Mouse (Mus musculus) thymus, postnatal 14 days (tissue): ENCODE results near the gene Birc5.

ENCODE experiments used
- DNase-seq: peaks from one replicate; pipeline ENCODE4 v3.0.0; 2021

Gene Birc5

GRCm38 (mm10) chr11:117857462-117857861 is 8.4 kb downstream of the Birc5 start:
- DNase-seq = no peak

DNA sequence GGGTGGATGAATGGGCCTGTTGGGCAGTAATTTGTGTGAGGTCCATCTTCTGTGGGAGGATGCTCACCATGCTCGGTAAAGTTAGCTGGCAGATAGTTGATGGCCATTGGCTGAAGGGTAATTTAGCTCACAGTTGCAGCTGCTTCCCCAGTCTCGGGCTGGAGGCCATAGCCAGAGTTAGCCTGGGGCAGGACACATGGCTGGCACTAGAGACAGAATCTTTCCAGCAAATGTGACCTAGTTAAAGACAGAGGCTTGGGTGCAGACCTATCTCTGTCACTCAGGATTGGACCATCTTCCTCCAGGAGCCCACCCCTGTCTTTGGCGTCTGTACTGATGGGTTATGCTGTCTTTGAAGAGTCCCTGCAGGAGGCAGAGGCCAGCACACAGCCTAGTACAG is 9.3 kb downstream of the Birc5 start:
- no peak for DNase-seq

DNA sequence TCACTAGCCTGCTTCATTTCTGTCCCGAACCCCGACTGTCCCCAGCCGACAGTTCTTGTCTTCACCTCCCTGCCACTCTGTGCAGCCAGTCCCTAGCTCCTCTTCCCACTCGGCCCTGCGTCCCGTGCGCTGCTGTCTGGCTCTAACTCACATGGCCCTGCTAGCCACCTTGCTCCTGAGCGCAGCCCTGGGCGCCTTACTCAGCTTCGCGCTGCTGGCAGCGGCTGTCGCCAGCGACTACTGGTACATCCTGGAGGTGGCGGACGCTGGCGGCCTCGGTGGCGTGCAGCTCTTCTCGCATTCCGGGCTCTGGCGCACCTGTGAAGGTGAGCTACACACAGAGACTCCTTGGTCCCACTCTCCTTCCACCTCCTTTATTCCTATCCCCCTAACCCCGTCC is 11.6 kb downstream of the Birc5 start, which contains the start of gene Tmem235:
TSS of gene Tmem235 (plus strand) at position 152 of the 400 bp plus-strand sequence.
- peak; percentile 56 for DNase-seq

DNA sequence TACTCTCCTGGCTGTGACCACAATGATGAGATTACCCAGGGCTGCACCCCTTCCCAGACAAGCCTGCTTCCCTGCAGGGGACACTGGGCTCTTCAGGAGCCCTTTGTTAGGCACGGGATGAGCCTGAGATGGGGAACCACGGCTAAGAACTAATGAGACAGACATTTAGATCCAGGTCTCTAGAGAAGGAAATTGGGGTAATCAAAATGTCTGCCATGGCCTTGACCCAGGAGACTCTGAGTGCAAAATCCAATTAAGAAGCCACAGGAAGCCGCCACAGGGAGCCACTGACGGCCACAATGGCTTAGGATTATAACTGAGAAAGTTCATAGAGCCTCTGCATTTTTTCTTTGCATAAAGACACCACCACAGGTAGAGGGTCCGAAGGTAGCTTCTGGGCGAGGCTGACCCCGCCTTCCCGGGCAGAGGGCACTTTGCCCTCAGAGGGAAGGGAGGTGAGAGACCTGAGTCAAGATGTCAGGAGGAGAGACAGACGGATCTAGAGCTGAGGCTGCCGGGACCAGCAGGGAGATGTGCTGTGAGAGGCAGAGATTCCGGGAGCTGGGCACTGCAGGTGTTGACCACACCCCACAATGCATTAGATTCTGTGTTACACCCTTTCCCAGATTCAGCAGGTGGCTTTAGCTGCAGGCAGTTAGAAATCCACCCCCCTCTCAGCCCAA is 14.3 kb downstream of the Birc5 start:
- no peak for DNase-seq

DNA sequence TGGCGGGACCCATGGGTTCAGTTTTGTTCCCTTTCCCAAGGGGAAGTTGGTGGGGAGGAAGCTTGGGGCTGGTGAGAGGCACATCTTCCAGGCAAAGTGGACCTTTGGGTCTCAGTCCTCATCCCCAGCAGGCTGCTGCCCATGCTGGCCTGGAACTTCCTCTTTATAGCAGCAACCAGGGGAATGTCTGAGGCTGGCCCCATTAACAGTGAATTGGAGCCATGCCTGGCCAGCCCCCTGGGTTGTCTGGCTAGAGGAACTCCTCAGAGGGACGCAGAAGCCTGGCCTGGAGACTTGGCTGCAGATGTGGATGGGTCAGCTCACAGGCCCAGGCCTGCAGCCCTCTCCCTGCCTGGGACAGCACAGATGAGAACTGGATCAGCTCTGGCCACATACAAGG is 15.8 kb downstream of the Birc5 start:
- DNase-seq = no peak

- DNase-seq = no peak
Observed at GRCm38 (mm10) chr11:117865988-117866387, 16.9 kb downstream of the Birc5 start.

GRCm38 (mm10) chr11:117870688-117871365 is 21.8 kb downstream of the Birc5 start:
- DNase-seq = peak; percentile 86

GRCm38 (mm10) chr11:117871376-117871775 is 22.3 kb downstream of the Birc5 start:
- DNase-seq = peak; percentile 61

GRCm38 (mm10) chr11:117871911-117872584 is 23.0 kb downstream of the Birc5 start:
- DNase-seq = peak; percentile 95

GRCm38 (mm10) chr11:117872861-117873608 is 24.0 kb downstream of the Birc5 start, which contains the start of gene Tha1:
Gene Tha1 (minus strand): TSS chr11:117873481.
- peak; percentile 73 for DNase-seq

DNA sequence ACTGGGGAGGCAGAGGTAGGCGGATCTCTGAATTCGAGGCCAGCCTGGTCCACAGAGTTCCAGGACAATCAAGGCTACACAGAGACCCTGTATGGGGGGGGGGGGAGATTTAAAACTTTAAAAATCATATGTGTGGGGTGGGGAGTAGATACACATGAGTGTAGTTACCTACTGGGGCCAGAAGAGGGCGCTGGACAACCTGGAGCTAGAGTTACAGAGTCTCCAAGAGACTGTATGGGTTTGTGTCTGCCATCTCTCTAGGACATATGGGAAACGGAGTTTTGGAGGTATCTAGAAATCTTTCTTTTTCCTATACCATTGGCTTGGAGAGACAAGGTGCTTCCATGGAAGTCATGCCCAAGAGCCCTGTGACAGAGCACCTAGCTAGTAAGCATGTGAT is 25.4 kb downstream of the Birc5 start:
- DNase-seq = peak; percentile 71

DNA sequence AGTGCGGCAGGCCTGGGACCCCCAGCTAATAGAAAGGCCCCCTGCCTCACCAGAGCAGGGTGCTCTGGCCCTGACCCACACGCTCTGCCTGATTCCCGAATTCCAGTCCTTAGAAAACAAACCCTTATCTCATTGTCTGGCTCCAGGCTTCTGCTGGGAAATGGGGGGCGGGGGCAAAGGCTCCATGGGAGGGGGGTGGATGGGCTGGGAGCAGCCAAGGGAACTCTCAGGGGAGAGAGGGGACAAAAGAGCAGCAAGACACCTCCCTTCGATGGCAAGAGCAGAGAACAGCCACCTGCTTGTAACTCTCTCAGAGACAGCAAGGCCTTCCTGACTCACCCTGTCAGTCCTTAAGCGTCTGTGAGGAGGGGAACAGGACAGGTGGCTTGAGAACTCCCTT is 26.6 kb downstream of the Birc5 start:
- peak; percentile 43 for DNase-seq

GRCm38 (mm10) chr11:117877917-117878745 is 29.1 kb downstream of the Birc5 start:
- DNase-seq = peak; percentile 70

DNA sequence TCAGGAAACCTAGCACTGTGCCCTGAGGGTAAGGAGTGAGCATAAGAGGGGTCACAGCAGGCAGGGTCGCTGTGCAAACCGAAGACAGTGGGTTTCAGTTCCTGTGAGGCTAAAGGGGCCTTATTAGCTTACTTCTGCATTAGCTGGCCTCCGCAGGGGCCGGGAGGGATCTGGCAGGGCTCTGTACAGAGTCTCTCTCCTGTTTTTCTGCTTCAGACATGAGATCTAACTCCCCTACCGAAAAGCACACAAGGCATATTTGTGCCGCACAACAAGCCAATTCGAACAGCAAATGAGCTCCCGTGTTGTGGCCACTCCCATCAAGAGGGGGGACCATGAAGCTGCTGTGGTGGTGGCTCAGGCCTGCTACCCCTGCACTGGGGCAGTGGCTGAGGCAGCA is 29.8 kb downstream of the Birc5 start:
- no peak for DNase-seq

DNA sequence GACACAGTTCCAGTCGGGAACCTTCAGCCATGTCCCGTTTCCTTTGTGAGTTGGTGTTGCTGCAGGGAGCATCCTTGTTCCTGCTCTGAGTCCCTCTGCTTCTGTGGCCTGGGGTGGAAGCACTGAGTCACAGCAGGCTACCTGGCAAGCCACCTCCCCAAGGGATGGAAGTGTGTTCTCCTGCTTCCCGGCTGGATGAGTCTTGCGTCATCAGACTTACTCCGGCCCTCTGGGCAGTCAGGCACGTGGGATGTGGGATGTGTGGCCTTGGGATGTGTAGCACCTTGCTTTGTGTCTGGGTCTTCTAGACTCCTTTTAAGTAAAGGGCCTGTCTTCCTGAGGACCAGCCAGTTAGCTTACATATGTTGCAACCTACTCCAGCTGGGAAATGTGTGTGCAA is 30.6 kb downstream of the Birc5 start:
- no peak for DNase-seq

GRCm38 (mm10) chr11:117880336-117880976 is 31.4 kb downstream of the Birc5 start:
- DNase-seq = no peak

DNA sequence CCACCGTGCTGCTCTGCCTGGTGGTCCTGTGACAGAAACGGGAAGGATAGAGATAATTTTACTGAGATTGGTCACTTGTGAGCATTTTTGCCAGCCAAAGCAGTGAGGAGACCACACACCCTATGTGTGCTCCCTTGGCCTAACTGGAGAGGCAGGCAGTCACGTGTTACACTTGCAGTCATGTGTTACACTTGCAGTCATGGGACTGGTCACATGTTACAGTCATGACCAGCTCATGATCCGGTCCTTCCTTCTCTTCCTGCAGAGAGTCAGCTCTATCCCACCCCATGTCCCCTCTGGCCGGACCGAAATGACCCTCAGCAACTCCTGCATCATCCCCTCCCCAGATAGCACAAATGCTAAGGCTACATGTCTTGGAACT is 31.9 kb downstream of the Birc5 start:
- DNase-seq = no peak

- no peak for DNase-seq
Observed at GRCm38 (mm10) chr11:117881787-117882186, 32.7 kb downstream of the Birc5 start.

- no peak for DNase-seq
Observed at GRCm38 (mm10) chr11:117882208-117882607, 33.2 kb downstream of the Birc5 start.

DNA sequence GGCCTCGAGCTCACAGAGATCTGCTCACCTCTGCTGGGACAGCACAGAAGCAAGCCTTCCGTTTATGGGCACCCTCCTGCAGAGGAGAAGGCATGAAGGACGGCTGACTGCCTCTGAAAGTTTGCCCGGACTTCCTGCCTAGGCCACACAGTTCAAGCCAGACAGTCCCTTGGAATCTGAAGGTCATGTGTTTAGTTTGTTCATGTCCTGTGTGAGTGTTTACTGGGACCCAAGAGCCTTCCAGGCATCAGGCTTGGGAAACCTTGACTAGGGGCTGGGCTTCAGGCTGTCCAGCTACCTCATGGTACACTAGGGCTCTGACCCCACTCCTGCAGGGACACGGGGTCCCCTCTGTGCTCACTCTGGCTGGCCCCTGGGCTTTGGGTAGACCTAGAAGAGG is 36.9 kb downstream of the Birc5 start:
- no peak for DNase-seq

DNA sequence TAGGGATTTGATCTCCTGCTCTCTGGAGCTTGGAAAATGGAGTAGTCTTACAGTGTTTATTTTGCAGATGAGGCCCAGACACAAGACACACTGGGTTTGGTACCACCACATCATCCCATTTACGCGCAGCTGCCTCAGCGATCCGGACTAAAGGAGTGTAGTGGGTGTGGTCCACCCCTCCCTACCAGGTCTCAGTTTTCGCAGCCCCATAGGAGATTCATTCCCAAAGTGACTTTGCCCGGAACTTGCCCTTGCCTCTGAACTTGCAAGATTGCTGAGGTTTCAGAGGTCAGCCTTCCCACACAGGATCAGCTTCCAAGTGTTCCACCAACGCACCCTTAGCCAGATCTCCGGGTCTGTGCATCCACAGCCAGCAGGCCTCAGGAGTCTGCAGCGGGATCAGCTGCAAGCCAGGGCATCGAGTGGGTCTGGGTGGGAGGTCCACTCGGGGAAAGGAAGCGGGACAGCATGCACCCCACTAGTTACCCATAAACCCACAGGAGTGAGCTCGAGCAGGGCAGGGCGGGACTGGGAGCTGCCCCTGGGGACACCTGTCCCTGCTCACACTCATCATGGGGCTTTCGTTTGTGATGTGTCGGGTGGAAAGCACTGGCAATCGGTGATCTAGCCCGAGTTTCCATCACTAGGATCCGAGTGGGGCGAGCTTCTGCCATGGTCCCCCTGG is 39.3 kb downstream of the Birc5 start:
- no peak for DNase-seq
